Mouse (Mus musculus) Muller cell, postnatal 12 days (primary cell): ENCODE measurements around the gene Acsm1.
A peak's percentile ranks its signal among the peaks of the same experiment; 100 is the strongest.

Experiments
- DNase-seq: peaks from one replicate; pipeline ENCODE4 v3.0.0-alpha.2; 2015; ENCODE audit errors: inconsistent ontology term

The Acsm1 gene

GRCm38 (mm10) chr7:119670925-119671324 lies 64.1 kb downstream of the Acsm1 start:
- DNase-seq = no peak

- peak; percentile 38 for DNase-seq
Observed at GRCm38 (mm10) chr7:119673465-119673864, 66.6 kb downstream of the Acsm1 start.

DNA sequence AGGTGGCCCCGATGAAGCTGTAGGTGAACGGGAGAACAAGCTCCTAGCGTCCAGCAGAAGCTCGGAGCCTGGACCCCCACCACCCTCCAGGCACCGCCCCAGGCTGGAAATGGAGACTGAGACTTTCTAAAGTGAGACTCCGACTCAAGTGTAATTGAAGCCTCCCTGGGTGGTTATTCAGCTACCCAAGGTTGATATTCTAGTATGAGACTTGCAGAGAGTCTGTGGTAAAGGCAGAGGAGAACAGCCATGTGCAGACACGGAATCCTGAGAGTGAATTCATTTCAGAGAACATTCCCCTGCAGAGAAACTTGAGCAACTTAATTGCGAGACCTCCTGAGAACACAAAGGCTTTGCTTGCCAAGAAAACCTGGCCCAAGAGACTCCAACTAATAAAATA lies 73.3 kb downstream of the Acsm1 start:
- no peak for DNase-seq

DNA sequence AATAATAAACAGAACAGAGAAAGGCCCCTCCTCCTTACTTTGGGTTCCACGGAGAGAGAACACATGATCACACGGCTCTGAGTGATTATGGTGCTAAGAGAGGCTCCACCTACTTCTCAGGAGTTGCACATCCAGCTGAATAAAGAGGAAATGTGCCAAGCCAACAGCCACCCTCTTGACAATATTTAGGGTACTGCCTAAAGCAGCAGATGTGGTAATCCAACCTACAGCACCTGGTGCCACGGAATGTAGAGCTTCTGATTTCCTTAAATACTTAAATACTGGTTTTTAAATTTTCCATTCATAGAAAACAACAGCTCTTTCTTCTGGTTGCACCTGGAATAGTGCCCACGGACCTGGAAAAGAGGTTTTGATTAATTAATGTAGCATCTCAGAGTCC lies 75.9 kb downstream of the Acsm1 start:
- DNase-seq = no peak

DNA sequence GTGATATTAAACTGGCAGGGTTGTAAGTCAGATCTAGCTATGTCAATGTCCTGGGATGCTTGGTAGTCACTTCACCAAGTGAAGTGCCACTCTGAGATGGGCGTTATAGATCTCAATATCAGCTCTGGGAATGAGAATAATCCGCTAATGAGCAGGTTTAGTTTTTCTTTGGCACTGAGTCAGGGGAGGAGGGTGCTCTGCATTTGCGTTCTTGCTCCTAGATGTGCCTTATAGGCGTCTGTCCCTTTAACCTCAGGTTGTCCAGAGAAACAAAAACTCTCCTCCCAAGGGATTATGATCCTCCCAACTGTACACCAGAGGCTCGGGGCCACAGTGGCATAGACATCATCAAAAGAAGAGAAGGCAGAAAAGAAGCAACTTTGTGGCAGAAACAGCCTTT lies 82.9 kb downstream of the Acsm1 start, which contains the start of gene Acsm4:
Acsm4 (plus strand) TSS at position 301 of the 400 bp plus-strand sequence.
- DNase-seq = no peak

DNA sequence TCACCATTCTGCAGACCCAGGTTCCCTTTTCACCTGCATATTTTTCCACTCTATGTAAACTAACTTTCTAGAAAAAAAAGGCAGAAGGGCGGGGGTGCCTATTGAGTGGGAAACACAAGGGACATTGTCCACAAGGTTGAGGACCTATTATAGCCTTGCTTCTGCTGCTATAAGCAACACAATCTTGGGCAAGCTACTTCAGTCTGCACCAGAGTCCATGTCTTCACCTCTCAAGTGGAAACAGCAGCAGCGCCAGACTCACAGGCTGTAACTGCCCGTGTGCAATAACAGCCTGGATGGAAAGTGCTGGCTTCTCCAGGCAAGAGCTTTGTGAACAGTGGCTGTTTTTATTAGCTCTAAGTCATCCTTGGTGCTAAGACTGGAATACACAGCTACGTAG lies 85.5 kb downstream of the Acsm1 start:
- no peak for DNase-seq

- DNase-seq = no peak
Observed at GRCm38 (mm10) chr7:119694926-119695325, 88.1 kb downstream of the Acsm1 start.
